In the genomic region with DNA sequence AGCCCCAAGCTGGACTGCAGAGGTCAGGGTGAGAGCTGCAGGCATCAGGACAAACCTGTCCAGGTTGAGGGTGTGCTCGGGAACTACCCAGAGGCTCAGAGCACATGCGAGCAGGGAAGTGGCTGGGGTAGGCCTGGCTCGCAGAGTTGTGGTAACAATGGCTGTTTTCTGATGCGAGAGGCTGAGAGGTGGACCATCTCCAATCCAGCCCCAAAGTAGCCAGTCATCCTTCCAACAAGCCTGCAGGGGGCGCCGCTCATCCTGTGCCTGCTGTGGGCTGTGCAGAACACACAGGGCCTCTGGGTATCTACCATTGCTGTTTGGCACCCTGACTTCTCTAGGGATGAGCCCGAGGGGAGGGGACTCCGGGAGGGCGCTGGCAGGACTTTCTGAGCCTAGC, we compare ENCODE assay signal across 9 mouse cellular contexts. TPM values are rescaled to one million over a fixed set of nuclear protein-coding genes. Genes with fewer than 3 reads are reported as not detected.
DNase-seq lines count a peak whose midpoint lies in the region; ATAC-seq and TF ChIP-seq lines count a peak whose summit lies in the region.
"Had no signal": no experiment of that assay in that cellular context is flagged by ENCODE, and none has a peak within 500 bp of the region (broad histone marks: within the 10 kb centered on the region; RNA-seq: fewer than 3 reads in every experiment).

No protein-coding gene starts in this region.

- no peaks in the 10 kb centered on the region for H3K27me3 ChIP-seq in lung, embryonic 14.5 days (ENCODE audit: insufficient read depth, low read length)
- H3K27me3 ChIP-seq in embryonic facial prominence, embryonic 11.5 days (ENCODE audit: control insufficient read depth, insufficient read depth, low read length) = no peaks in the 10 kb centered on the region
- no peaks in the 10 kb centered on the region for H3K27me3 ChIP-seq in splenic B cell, adult 2 months (ENCODE audit: control insufficient read depth, insufficient read depth, low read length, poor library complexity, severe bottlenecking)

- no peaks in the 10 kb centered on the region for H3K36me3 ChIP-seq in lung, embryonic 14.5 days (ENCODE audit: insufficient read depth)
- H3K36me3 ChIP-seq in embryonic facial prominence, embryonic 11.5 days (replicated peaks; ENCODE audit: control insufficient read depth, insufficient read depth, low read depth, low read length) = no peaks in the 10 kb centered on the region
- H3K36me3 ChIP-seq in splenic B cell, adult 2 months (ENCODE audit: control insufficient read depth, insufficient read depth, low read length, poor library complexity, severe bottlenecking) = no peaks in the 10 kb centered on the region

- TF ChIP-seq CTCF in lung, embryonic 14.5 days (IDR thresholded peaks at IDR 0.05; ENCODE audit: low read depth) = peak; percentile 53

- no peaks in the 10 kb centered on the region for H3K9me3 ChIP-seq in lung, embryonic 14.5 days (ENCODE audit: low read depth, low read length)
- no peaks in the 10 kb centered on the region for H3K9me3 ChIP-seq in embryonic facial prominence, embryonic 11.5 days (replicated peaks; ENCODE audit: control insufficient read depth, low read length)

- no peak overlapping the region for H3K4me3 ChIP-seq in lung, embryonic 14.5 days (ENCODE audit: low read depth, low read length)
- H3K4me3 ChIP-seq in embryonic facial prominence, embryonic 11.5 days (ENCODE audit: low read depth, low read length) = no peak overlapping the region
- H3K4me3 ChIP-seq: myocyte had no signal

- H3K9ac ChIP-seq in lung, embryonic 14.5 days = no peak overlapping the region
- no peak overlapping the region for H3K9ac ChIP-seq in embryonic facial prominence, embryonic 11.5 days (replicated peaks; ENCODE audit: low read length)

- no peak overlapping the region for H3K4me2 ChIP-seq in lung, embryonic 14.5 days
- no peak overlapping the region for H3K4me2 ChIP-seq in embryonic facial prominence, embryonic 11.5 days (ENCODE audit: low read depth, low read length)

- peak; percentile 27 to 44 for DNase-seq in adrenal gland, adult (ENCODE audit: inconsistent age in 2 of 2, low spot score in 1 of 2)
- DNase-seq in adrenal gland, postnatal 10 days = no peak
- peak; percentile 36 for DNase-seq in lung, embryonic 14.5 days
- no peak for DNase-seq in lung, postnatal 25 days (ENCODE audit: low spot score)
- DNase-seq in embryonic facial prominence, embryonic 11.5 days (ENCODE audit: low spot score) = peak; percentile 30
- DNase-seq in splenic B cell, adult 2 months (ENCODE audit: low read depth, low spot score) = peak; percentile 66
- no peak for DNase-seq in frontal cortex, postnatal 14 days (ENCODE audit: low spot score in 2 of 2)

- H3K27ac ChIP-seq in lung, embryonic 14.5 days (ENCODE audit: low read depth) = no peak overlapping the region
- H3K27ac ChIP-seq in embryonic facial prominence, embryonic 11.5 days (replicated peaks; ENCODE audit: low read depth, low read length) = no peak overlapping the region

- 66% methylated on average over 9 of the region's 9 CpGs for WGBS in lung, embryonic 14.5 days
- 60% methylated on average over 9 of the region's 9 CpGs for WGBS in embryonic facial prominence, embryonic 11.5 days

- ATAC-seq in lung, embryonic 14.5 days (ENCODE audit: insufficient read depth) = no peak
- ATAC-seq in embryonic facial prominence, embryonic 11.5 days (replicated peaks; ENCODE audit: insufficient number of reproducible peaks, low FRiP score, low TSS enrichment, low read depth) = no peak
- no peak for ATAC-seq in cerebellum, adult (ENCODE audit: insufficient number of reproducible peaks, low FRiP score, low TSS enrichment)

- H3K4me1 ChIP-seq in lung, embryonic 14.5 days (ENCODE audit: insufficient read depth) = no peaks in the 10 kb centered on the region; the same call in 1 of the 2 replicates
- no peaks in the 10 kb centered on the region; the same call in none of the 2 replicates for H3K4me1 ChIP-seq in embryonic facial prominence, embryonic 11.5 days (ENCODE audit: control insufficient read depth, insufficient read depth, low read length)

RNA-seq across cellular contexts. Expression of gene Sh3bgrl3, which starts 8.9 kb away (rescaled TPM):
- 100 to 1,000 TPM in 1 of 2 experiments, 10 to 100 TPM in 1; 94.4 to 103 TPM for total RNA-seq in adrenal gland, postnatal 10 days (2021)
- polyA plus RNA-seq in lung, embryonic 14.5 days (2014; fragmentation: Nextera tagmentation; extraction: Ambion mirVana) = 384 and 400 TPM in 2 replicates
- 316 TPM in 2 replicates for polyA plus RNA-seq in embryonic facial prominence, embryonic 11.5 days (2014; fragmentation: Nextera tagmentation; extraction: Ambion mirVana)

RNA-seq across cellular contexts. Expression of gene Ubxn11, which starts 17.3 kb away (rescaled TPM):
- 1 to 10 TPM; 4.1 to 7.5 TPM for total RNA-seq in adrenal gland, postnatal 10 days (2021)
- polyA plus RNA-seq in lung, embryonic 14.5 days (2014; fragmentation: Nextera tagmentation; extraction: Ambion mirVana) = 6.8 and 7.8 TPM in 2 replicates
- polyA plus RNA-seq in embryonic facial prominence, embryonic 11.5 days (2014; fragmentation: Nextera tagmentation; extraction: Ambion mirVana) = 5.7 and 6.0 TPM in 2 replicates

RNA-seq across cellular contexts. Expression of gene Cd52, which starts 24.8 kb away (rescaled TPM):
- 10 to 100 TPM; 30.6 to 33.6 TPM for total RNA-seq in adrenal gland, postnatal 10 days (2021)
- 13.1 and 14.2 TPM in 2 replicates for polyA plus RNA-seq in lung, embryonic 14.5 days (2014; fragmentation: Nextera tagmentation; extraction: Ambion mirVana)
- 5.2 and 5.4 TPM in 2 replicates for polyA plus RNA-seq in embryonic facial prominence, embryonic 11.5 days (2014; fragmentation: Nextera tagmentation; extraction: Ambion mirVana)
- polyA plus RNA-seq: myocyte had no signal

RNA-seq across cellular contexts. Expression of gene Crybg2, which starts 59.0 kb away (rescaled TPM):
- under 1 TPM; 0.82 to 0.96 TPM for total RNA-seq in adrenal gland, postnatal 10 days (2021)
- 2.9 and 4.0 TPM in 2 replicates for polyA plus RNA-seq in lung, embryonic 14.5 days (2014; fragmentation: Nextera tagmentation; extraction: Ambion mirVana)
- polyA plus RNA-seq in embryonic facial prominence, embryonic 11.5 days (2014; fragmentation: Nextera tagmentation; extraction: Ambion mirVana) = 1.8 and 3.6 TPM in 2 replicates

Comparison
In these comparisons a context has a peak if more than half of its experiments do, and no peak if none do; other contexts are left out.
1. DNase-seq: peak in adrenal gland, adult (2 of 2), lung, embryonic 14.5 days (single experiment), embryonic facial prominence, embryonic 11.5 days (single experiment) and splenic B cell, adult 2 months (single experiment); none in adrenal gland, postnatal 10 days (single experiment), lung, postnatal 25 days (single experiment) and frontal cortex, postnatal 14 days (0 of 2).